Mouse (Mus musculus) cerebellum, postnatal 36 days (tissue): ENCODE measurements around the gene Trim44.
A peak's percentile ranks its signal among the peaks of the same experiment; 100 is the strongest.

Experiments
- DNase-seq, 2 experiments: peaks; one replicate each; pipeline ENCODE4 v3.0.0; 2021 to 2022; ENCODE audit warnings: mixed read lengths in 2 of 2

Gene Trim44

DNA sequence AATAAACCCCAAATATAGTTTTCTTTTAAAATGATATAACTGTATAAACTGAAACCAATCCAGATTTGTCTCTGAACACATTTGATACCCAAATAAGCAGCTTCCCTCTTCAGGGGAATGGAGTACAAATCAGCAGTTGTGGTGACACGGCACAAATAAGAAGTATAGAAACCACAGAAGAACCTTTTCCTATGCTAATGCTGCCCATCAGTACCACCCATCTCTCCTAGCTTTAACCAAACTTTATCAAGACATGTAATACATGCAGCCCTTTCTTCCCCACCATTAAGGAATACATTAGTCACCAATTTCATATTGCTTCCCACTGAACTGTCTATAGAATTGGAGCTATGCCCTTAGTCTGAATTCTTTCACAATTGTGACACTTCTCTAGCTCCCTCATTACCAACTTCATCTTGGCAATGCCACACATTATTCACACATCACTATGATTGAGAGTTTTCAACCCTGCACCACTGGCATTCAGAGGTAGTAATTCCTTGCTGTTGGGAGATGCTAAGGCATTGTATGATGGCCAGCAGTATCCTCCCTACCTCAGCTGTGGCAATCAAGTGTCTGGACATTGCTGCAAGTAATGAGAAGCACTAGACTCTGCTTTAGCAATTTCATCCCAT, 44.6 kb downstream of the Trim44 start:
- DNase-seq, result no peak

DNA sequence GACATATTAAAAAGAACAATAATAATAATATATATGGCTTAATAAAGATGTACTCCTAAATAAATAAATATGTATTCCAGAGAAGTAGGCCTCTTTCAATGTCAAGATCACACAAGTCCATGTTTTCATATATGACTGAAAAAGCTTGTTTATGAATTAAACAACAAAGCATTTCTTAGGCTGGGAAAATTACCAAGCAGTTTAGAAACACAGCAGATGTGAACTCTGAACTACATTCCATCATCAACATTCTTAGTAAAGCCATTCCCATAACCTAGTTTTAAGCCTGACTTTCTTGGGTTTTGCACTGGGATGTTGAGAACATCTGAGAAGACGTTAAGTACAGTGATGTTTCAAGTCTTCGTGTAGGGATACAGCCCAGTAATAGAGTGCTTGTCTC, 45.4 kb downstream of the Trim44 start:
- DNase-seq, result no peak

GRCm38 (mm10) chr2:102356879-102357695, 50.5 kb downstream of the Trim44 start:
- DNase-seq, result peak; percentile 19 to 52

DNA sequence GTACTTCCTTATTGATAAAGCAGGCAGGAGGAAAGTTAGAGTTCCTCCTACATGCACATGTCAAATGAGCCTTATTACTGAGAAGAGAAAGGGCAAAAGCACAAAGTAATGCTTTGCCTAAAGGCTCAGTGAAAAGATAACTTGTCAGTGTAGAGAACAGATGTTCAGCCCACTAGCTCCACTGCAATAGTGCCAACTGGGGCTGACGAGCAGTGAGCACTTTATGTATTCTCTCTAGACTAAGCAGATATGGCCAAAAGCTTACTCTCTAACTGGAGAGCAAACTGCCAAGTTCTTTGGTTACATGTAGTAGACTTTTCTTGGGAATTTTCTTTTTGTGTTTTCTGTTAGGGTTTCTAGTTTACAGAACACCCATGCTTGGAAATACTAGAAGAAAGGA, 53.6 kb downstream of the Trim44 start:
- no peak for DNase-seq

DNA sequence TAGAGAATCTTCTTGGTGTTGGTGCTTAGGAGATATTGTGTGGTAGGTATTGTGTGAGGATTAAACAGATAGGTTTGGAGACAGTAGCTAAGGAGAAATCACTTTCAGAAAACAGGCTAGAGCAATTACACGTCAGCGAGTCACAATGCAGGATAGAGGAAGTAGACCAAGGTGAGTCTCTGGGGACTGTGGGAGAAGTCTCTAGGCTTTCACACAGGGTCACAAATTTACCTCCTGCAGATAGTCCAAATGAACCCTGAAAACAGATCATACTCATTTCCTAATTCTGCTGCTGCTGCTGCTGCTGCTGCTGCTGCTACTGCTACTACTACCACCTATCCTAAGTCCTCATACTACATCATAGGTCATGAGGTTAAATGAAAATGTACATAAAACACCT, 66.2 kb downstream of the Trim44 start:
- no peak for DNase-seq

DNA sequence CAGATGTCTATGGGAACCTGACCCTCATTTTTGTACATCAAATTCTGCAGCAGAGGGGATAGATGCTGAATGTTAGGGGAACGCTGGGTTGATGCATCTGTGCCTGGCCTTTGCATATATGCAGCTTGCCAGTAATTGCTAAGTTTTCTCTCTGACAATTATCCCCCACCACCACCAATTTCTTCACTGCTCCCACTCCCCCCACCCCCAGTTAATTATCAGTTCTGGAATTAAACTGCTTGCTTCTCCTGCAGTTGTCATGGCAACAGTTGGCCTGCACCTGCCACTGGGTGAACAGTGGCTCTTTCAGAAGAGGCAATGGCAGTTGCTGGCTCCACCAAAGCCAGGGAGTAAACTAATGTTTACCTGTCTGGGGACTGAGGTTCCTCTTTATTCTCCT, 70.8 kb downstream of the Trim44 start:
- no peak for DNase-seq

DNA sequence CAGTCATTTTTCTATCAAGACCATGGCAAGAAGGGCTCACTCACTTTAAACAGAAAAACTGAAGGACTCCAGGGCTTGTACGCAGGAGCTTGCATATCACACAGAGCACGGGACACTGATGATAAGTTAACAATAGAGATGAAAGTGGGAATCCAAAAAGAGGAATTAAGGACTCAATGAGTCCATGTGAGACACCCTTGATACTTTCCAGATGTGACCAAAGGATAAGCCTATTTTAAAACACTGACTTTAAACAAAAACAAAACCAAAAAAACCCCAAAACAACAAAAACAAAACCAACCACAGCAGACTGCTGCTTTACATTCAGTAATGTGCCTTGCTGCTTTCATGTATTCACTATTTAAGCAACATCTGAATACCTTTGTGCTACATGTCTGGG, 75.7 kb downstream of the Trim44 start:
- DNase-seq, result no peak

DNA sequence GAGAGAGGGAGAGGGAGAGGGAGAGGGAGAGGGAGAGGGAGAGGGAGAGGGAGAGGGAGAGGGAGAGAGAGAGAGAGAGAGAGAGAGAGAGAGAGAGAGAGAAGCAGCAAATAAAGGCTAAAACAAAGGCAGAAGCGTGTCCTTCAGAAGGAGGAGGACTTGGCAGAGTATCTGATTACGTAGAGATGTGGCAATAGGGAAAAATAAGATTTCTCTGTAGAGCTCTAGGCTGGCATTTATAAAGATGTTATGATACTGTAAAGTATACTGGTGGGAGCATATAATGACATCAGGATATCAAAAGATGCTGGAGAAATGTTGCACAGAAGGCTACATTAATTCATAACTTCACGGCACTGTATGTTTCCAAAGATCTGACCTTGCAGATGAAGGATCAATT, 76.5 kb downstream of the Trim44 start:
- DNase-seq, result no peak

GRCm38 (mm10) chr2:102325921-102326320, 81.7 kb downstream of the Trim44 start:
- DNase-seq, result no peak

DNA sequence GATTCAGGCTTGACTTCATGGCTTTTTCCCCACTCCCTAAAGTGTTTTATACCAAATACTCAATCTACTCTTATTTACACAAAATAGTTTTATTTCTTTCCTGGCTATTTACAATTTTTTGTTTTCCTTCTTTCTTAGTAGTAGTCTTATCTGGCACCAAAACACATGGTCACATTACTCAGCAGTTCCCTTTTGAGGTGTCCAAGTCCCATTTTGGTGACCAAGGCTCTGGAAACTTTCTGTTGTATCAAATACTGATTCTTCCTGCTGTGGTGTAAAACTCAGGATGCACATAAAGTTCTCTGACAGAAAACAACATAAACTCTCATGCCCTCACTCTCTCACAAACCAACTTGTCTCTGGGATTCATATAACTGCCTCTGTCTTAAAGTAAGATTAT, 83.3 kb downstream of the Trim44 start:
- no peak for DNase-seq

GRCm38 (mm10) chr2:102316540-102316939, 91.1 kb downstream of the Trim44 start:
- DNase-seq, result peak; percentile 21 to 32

- DNase-seq, result no peak
These were observed 92.5 kb downstream of the Trim44 start for GRCm38 (mm10) chr2:102315153-102315552.

GRCm38 (mm10) chr2:102314610-102315009, 93.0 kb downstream of the Trim44 start:
- no peak for DNase-seq

- DNase-seq, result no peak
These were observed 93.6 kb downstream of the Trim44 start for GRCm38 (mm10) chr2:102314068-102314467.

- DNase-seq, result no peak
These were observed 94.7 kb downstream of the Trim44 start for GRCm38 (mm10) chr2:102312903-102313302.

DNA sequence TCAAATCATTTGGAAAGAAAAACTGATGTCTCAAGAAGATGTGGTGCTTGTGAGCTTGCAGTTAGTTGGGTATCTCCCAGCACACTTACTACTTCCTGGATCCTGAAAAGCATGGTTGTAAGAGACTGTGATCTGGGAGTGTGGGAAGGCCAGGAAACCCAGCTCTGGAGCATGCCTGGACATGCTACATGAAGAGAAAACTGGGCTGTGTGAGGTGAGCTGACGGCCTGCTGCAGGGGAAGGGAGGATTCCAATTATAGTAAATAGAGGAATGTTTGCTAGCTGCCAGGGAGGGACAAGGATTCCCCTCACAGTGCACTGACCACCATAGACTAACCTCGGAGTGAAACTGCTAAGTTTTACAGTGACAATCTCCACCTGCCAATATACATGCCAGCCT, 104.4 kb downstream of the Trim44 start:
- no peak for DNase-seq

DNA sequence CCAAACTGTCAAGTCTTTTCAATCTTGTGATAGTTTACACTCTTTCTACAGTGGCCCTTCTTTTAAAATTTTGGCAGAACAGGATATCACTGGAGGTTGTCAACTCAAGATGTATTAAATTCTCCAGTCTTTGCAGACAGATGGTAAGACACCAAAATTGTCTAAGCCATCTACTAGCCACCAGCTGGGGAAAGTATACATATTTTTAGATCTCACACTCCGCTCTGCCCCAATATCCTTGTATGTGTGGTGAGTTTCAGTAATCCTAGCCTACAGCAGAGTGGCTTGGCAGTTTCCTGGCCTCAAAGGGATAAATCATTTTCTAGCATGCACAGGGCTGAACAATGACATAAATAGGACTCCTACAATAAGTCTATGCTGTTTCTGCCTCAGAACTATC, 105.1 kb downstream of the Trim44 start:
- DNase-seq, result no peak

DNA sequence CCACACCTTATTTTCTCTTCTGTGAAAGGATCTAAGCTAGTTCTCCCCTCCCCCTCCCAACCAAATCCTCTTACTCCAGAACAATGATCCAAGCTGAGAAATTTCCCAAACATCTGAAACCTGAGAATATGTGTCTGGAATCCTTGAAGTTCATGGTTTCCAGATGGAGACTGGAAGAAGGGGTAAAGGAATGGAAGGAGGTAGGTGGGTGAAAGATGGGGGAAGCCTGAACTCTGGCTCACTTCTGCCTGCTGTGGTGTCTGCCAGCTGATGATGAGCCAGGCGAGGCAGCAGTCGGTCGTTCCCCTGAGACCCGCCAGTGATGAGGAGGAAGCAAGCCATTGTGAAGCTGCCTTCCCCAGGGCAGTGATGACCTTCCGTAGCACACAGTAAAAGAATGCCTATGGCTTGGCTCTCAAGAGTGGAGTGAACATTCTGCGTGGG, 112.8 kb downstream of the Trim44 start:
- DNase-seq, result no peak

DNA sequence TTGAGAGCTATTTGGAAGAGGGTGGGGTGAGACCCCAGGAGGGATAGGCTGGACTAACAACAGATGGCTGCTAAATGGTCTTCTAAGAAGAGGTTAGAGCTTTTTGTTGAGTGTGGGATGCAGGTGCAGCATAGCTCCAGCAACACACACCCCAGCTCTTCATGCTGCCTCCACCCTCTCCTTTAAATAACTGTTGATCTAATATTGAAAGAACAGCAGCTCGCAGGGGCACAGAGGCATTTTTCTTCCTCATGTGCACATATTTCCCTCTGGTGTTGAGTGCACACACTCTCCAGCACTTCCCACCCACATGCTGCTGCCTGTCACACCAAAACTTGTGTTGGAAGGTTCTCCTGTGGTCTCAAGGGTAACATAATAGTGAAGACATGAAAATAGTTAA, 114.4 kb downstream of the Trim44 start:
- DNase-seq, result no peak

DNA sequence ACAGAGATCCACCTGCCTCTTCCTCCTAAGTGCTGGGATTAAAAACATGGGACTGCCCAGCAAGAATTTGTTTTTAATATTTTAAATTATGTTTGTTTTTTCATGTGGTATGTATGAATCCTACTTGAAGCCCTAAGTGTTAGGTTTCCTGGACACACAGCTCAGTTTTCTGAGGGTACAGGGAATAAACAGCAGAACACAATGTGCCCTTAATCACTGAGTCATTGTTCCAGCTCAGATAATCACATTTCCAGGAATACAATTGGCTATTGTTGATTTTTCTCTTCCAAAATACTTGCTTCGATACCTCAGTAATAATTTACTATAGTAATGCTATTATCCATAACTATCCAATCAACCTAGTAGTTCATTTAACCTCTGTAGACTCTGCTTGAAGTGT, 115.6 kb downstream of the Trim44 start:
- no peak for DNase-seq

GRCm38 (mm10) chr2:102291533-102291932, 116.1 kb downstream of the Trim44 start:
- no peak for DNase-seq

DNA sequence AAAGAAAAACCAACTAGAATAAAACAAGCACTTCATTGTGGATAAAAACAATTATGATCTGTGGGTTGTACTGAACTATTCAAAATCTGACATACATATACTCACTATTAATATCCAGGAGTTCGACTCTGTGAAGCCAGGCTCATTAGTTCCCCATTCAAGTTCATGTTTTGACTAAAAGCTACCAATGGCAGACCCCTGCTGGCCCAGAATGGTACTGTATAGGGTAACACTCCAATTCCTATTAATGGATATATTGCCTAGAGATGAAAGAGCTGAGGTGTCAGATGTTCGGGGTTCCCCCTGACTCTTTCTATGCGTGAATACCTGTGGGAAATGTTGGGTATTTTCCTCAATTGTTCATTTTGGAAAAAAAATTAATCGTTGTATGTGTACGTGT, 117.6 kb downstream of the Trim44 start:
- DNase-seq, result peak; percentile 57 to 58

DNA sequence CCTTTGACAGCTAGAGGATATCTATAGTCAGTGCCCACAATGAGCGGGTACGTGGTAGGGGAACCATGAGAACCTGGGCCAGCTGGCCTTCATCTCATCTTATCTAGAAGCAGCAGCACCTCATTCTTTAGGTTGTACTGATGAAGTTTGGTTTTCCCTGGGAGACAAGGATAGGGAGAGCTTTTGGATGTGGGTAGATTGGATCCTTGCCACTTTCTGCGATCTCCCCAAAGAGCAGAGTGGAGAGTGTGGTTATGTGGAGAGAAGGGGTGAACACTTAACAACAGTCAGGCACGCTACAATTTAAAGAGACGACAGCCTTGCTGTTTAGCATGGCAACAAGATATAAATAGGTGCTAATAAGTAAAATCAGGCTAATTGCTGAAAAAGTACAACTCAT, 119.0 kb downstream of the Trim44 start:
- DNase-seq, result no peak

DNA sequence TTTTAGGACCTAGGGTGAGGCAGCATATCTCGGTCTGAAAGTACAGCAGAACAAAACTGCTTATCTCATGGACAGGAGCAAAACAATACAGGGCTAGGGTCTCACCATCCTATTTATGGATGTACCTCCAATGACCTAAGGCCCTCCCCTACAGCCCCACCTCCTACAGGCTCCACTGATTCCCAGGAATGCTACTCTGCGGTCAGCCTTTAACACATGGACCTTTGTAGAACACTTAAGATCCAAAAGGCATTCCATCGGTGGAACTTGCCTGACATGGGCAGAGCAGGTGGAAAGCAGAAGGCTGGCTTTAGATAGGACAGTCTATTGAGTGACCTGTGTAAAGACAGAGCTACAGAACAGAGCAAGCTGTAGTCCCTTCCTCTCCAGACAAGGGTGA, 120.3 kb downstream of the Trim44 start:
- DNase-seq, result no peak

- no peak for DNase-seq
These were observed 125.5 kb downstream of the Trim44 start for GRCm38 (mm10) chr2:102282081-102282480.
